Comparison of ENCODE assay signal across 19 mouse cellular contexts in genomic region chr17:32021981-32022380, GRCm38 (mm10). TPM values are rescaled to one million over a fixed set of nuclear protein-coding genes. Genes with fewer than 3 reads are reported as not detected.
"Had no signal": no experiment of that assay in that cellular context is flagged by ENCODE, and none has a peak within 500 bp of the region (broad histone marks: within the 10 kb centered on the region; RNA-seq: fewer than 3 reads in every experiment).

No protein-coding gene starts in this region.

- DNase-seq: layer of hippocampus, adult 9-11 months; liver; liver, postnatal 0 days; lung, embryonic 14.5 days; retina, postnatal 1 day; thymus, adult 18-20 months; thymus, postnatal 36 days had no signal

- H3K36me3 ChIP-seq: limb, embryonic 10.5 days; limb, embryonic 13.5 days; midbrain, embryonic 12.5 days; midbrain, embryonic 15.5 days; neural tube, embryonic 13.5 days had no signal

- H3K27me3 ChIP-seq: limb, embryonic 13.5 days; midbrain, embryonic 12.5 days; midbrain, embryonic 15.5 days; neural tube, embryonic 13.5 days had no signal

- H3K4me2 ChIP-seq: limb, embryonic 13.5 days; lung, embryonic 14.5 days; midbrain, embryonic 12.5 days; midbrain, embryonic 15.5 days; neural tube, embryonic 13.5 days had no signal

- H3K27ac ChIP-seq: layer of hippocampus, adult 2 months; limb, embryonic 10.5 days; limb, embryonic 13.5 days; liver, embryonic 14.5 days; macrophage; midbrain, embryonic 12.5 days; midbrain, embryonic 15.5 days; neural tube, embryonic 13.5 days had no signal

- H3K4me3 ChIP-seq: layer of hippocampus, adult 2 months; limb, embryonic 10.5 days; limb, embryonic 13.5 days; midbrain, embryonic 12.5 days; midbrain, embryonic 15.5 days; neural tube, embryonic 13.5 days had no signal

- H3K4me1 ChIP-seq: midbrain, embryonic 12.5 days; midbrain, embryonic 15.5 days; neural tube, embryonic 13.5 days had no signal

- H3K9me3 ChIP-seq: limb, embryonic 10.5 days; limb, embryonic 13.5 days; midbrain, embryonic 12.5 days; midbrain, embryonic 15.5 days; neural tube, embryonic 13.5 days had no signal

- H3K9ac ChIP-seq: limb, embryonic 13.5 days; liver, embryonic 14.5 days; liver, postnatal 0 days; lung, embryonic 14.5 days; midbrain, embryonic 12.5 days; midbrain, embryonic 15.5 days; neural tube, embryonic 13.5 days had no signal

- ATAC-seq: intestine, postnatal 0 days; liver, postnatal 0 days; lung, postnatal 0 days; midbrain, embryonic 15.5 days had no signal

RNA-seq across cellular contexts. Expression of gene Hsf2bp, which starts 14.2 kb away (rescaled TPM):
- total RNA-seq: megakaryocyte, adult 5-6 weeks; neutrophil, adult 5-6 weeks had no signal
- polyA plus RNA-seq: macrophage had no signal
